8 mouse cellular contexts compared by ENCODE assay signal in genomic region chr9:44798298-44798697, GRCm38 (mm10). TPM values are rescaled to one million over a fixed set of nuclear protein-coding genes. Genes with fewer than 3 reads are reported as not detected.
DNase-seq lines count a peak whose midpoint lies in the region; ATAC-seq lines count a peak whose summit lies in the region.

No protein-coding gene starts in this region.

- H3K36me3 ChIP-seq in neural tube, embryonic 11.5 days (ENCODE audit: control insufficient read depth, insufficient read depth, low read length) = no peaks in the 10 kb centered on the region
- H3K36me3 ChIP-seq in limb, embryonic 15.5 days = no peaks in the 10 kb centered on the region
- no peaks in the 10 kb centered on the region for H3K36me3 ChIP-seq in stomach, embryonic 16.5 days (ENCODE audit: control insufficient read depth, insufficient read depth, low read length)

- H3K4me2 ChIP-seq in neural tube, embryonic 11.5 days (ENCODE audit: low read depth) = peak overlapping the region; percentile 91; the same call in 1 of the 2 replicates
- H3K4me2 ChIP-seq in limb, embryonic 15.5 days = peak overlapping the region; percentile 98; the same call in 1 of the 2 replicates
- H3K4me2 ChIP-seq in stomach, embryonic 16.5 days (ENCODE audit: low read depth, low read length) = peak overlapping the region; percentile 96; the same call in 1 of the 2 replicates

- H3K9ac ChIP-seq in neural tube, embryonic 11.5 days (ENCODE audit: low read length) = no peak overlapping the region
- H3K9ac ChIP-seq in limb, embryonic 15.5 days = no peak overlapping the region
- H3K9ac ChIP-seq in stomach, embryonic 16.5 days (ENCODE audit: low read length) = no peak overlapping the region; the same call in 1 of the 2 replicates

- H3K4me1 ChIP-seq in neural tube, embryonic 11.5 days (ENCODE audit: control insufficient read depth, insufficient read depth, low read length) = peaks cover 7% of the 10 kb centered on the region; the same call in 1 of the 2 replicates
- H3K4me1 ChIP-seq in limb, embryonic 15.5 days = peaks cover 20% of the 10 kb centered on the region
- H3K4me1 ChIP-seq in stomach, embryonic 16.5 days (ENCODE audit: control insufficient read depth, insufficient read depth, low read length) = peaks cover 12% of the 10 kb centered on the region

- no peaks in the 10 kb centered on the region for H3K9me3 ChIP-seq in neural tube, embryonic 11.5 days (ENCODE audit: control insufficient read depth, low read length)
- no peaks in the 10 kb centered on the region for H3K9me3 ChIP-seq in limb, embryonic 15.5 days
- H3K9me3 ChIP-seq in stomach, embryonic 16.5 days (replicated peaks; ENCODE audit: control insufficient read depth, low read length) = no peaks in the 10 kb centered on the region

- 56% methylated on average over 7 of the region's 7 CpGs for WGBS in neural tube, embryonic 11.5 days
- 43% methylated on average over 7 of the region's 7 CpGs for WGBS in limb, embryonic 15.5 days
- 44% methylated on average over 7 of the region's 7 CpGs for WGBS in stomach, embryonic 16.5 days

- H3K4me3 ChIP-seq in neural tube, embryonic 11.5 days (ENCODE audit: low read depth, low read length) = peak overlapping the region; percentile 52; the same call in 1 of the 2 replicates
- H3K4me3 ChIP-seq in limb, embryonic 15.5 days = peak overlapping the region; percentile 64; the same call in 1 of the 2 replicates
- no peak overlapping the region; the same call in 1 of the 2 replicates for H3K4me3 ChIP-seq in stomach, embryonic 16.5 days (replicated peaks; ENCODE audit: low read length)

- peak; percentile 32 for DNase-seq in cerebellum, adult 11 months
- no peak for DNase-seq in neural tube, embryonic 11.5 days (ENCODE audit: low spot score)
- DNase-seq in neural tube, embryonic 10.5 days (ENCODE audit: extremely low spot score, low spot score) = no peak
- no peak for DNase-seq in right cerebral cortex, postnatal 10 days (ENCODE audit: low spot score in 2 of 2)
- no peak for DNase-seq in left cerebral cortex, adult 8-10 months (ENCODE audit: low spot score in 2 of 2)

- no peak for ATAC-seq in cerebellum, adult (ENCODE audit: insufficient number of reproducible peaks, low FRiP score, low TSS enrichment)
- no peak for ATAC-seq in neural tube, embryonic 11.5 days (ENCODE audit: insufficient read depth, low FRiP score, low TSS enrichment)
- ATAC-seq in limb, embryonic 15.5 days (ENCODE audit: insufficient number of reproducible peaks, low FRiP score, low TSS enrichment, low read depth) = no peak
- ATAC-seq in stomach, embryonic 16.5 days (ENCODE audit: insufficient read depth, low FRiP score) = no peak

- peaks cover 7% of the 10 kb centered on the region for H3K27me3 ChIP-seq in neural tube, embryonic 11.5 days (ENCODE audit: control insufficient read depth, insufficient read depth, low read length)
- peaks cover 17% of the 10 kb centered on the region for H3K27me3 ChIP-seq in limb, embryonic 15.5 days
- H3K27me3 ChIP-seq in stomach, embryonic 16.5 days (ENCODE audit: control insufficient read depth, insufficient read depth, low read length) = no peaks in the 10 kb centered on the region

- no peak overlapping the region for H3K27ac ChIP-seq in neural tube, embryonic 11.5 days (ENCODE audit: low read depth, low read length)
- no peak overlapping the region for H3K27ac ChIP-seq in limb, embryonic 15.5 days
- no peak overlapping the region for H3K27ac ChIP-seq in stomach, embryonic 16.5 days (ENCODE audit: low read length)

RNA-seq across cellular contexts. Expression of gene Tmem25, which starts 0.8 kb away (rescaled TPM):
- polyA plus RNA-seq in neural tube, embryonic 11.5 days (2014; fragmentation: Nextera tagmentation; extraction: Ambion mirVana) = 3.1 and 3.3 TPM in 2 replicates
- 2.3 and 2.6 TPM in 2 replicates for polyA plus RNA-seq in limb, embryonic 15.5 days (2015; fragmentation: Nextera tagmentation; extraction: Ambion mirVana)
- 3.6 and 4.5 TPM in 2 replicates for polyA plus RNA-seq in stomach, embryonic 16.5 days (2015; fragmentation: Nextera tagmentation; extraction: Ambion mirVana)
- total RNA-seq in left cerebral cortex, adult 8-10 months (2022) = 10 to 100 TPM; 44.8 to 61.5 (median 58.2) TPM

RNA-seq across cellular contexts. Expression of gene Ttc36, which starts 4.6 kb away (rescaled TPM):
- polyA plus RNA-seq in neural tube, embryonic 11.5 days (2014; fragmentation: Nextera tagmentation; extraction: Ambion mirVana) = not detected in 2 replicates
- 0.56 and 0.65 TPM in 2 replicates for polyA plus RNA-seq in limb, embryonic 15.5 days (2015; fragmentation: Nextera tagmentation; extraction: Ambion mirVana)
- polyA plus RNA-seq in stomach, embryonic 16.5 days (2015; fragmentation: Nextera tagmentation; extraction: Ambion mirVana) = 8.3 and 8.5 TPM in 2 replicates
- 1 to 10 TPM in 3 of 4 experiments, under 1 TPM in 1; 0.42 to 1.4 (median 1.2) TPM for total RNA-seq in left cerebral cortex, adult 8-10 months (2022)

RNA-seq across cellular contexts. Expression of gene Ift46, which starts 30.6 kb away (rescaled TPM):
- polyA plus RNA-seq in neural tube, embryonic 11.5 days (2014; fragmentation: Nextera tagmentation; extraction: Ambion mirVana) = 144 and 145 TPM in 2 replicates
- 106 and 117 TPM in 2 replicates for polyA plus RNA-seq in limb, embryonic 15.5 days (2015; fragmentation: Nextera tagmentation; extraction: Ambion mirVana)
- polyA plus RNA-seq in stomach, embryonic 16.5 days (2015; fragmentation: Nextera tagmentation; extraction: Ambion mirVana) = 76.3 and 77.3 TPM in 2 replicates
- total RNA-seq in left cerebral cortex, adult 8-10 months (2022) = 10 to 100 TPM; 60.2 to 78.5 (median 70.8) TPM

RNA-seq across cellular contexts. Expression of gene Arcn1, which starts 30.7 kb away (rescaled TPM):
- polyA plus RNA-seq in neural tube, embryonic 11.5 days (2014; fragmentation: Nextera tagmentation; extraction: Ambion mirVana) = 211 and 214 TPM in 2 replicates
- polyA plus RNA-seq in limb, embryonic 15.5 days (2015; fragmentation: Nextera tagmentation; extraction: Ambion mirVana) = 221 and 223 TPM in 2 replicates
- 212 and 218 TPM in 2 replicates for polyA plus RNA-seq in stomach, embryonic 16.5 days (2015; fragmentation: Nextera tagmentation; extraction: Ambion mirVana)
- total RNA-seq in left cerebral cortex, adult 8-10 months (2022) = 100 to 1,000 TPM in 1 of 4 experiments, 10 to 100 TPM in 3; 96.2 to 117 (median 98.0) TPM
